Mouse (Mus musculus) erythroblast, embryonic 14.5 days (primary cell): Measurements from ENCODE around the gene Rtp3.

Experiments
- GATA1 ChIP-seq: IDR thresholded peaks from 2 replicates; pipeline ENCODE4 v1.6.1; 2012; ENCODE audit warnings: low read length, inconsistent platforms, mixed read lengths
- TAL1 ChIP-seq: IDR thresholded peaks from 3 replicates; pipeline ENCODE4 v1.6.1; 2012; ENCODE audit warnings: low read length, inconsistent platforms, mixed read lengths

GRCm38 (mm10) chr9:110952931-110953549 lies 37.3 kb downstream of the Rtp3 start:
- TF ChIP-seq TAL1 (no peak), GATA1 (no peak)
